Mouse (Mus musculus) CH12.LX (cell line): ENCODE results near the gene Trim46. TPM values are rescaled to one million over a fixed set of nuclear protein-coding genes. Genes with fewer than 3 reads are reported as not detected.
A peak's percentile ranks its signal among the peaks of the same experiment; 100 is the strongest.
"Not testable (repeated sequence)": the region's sequence is repeated elsewhere in the genome, so short reads cannot be mapped to it uniquely, and the experiment has no call there.

Experiments
- DNase-seq: peaks from one replicate; pipeline ENCODE4 v3.0.0-alpha.2; 2013; ENCODE audit errors: extremely low read depth
- H3K27ac ChIP-seq: 2 replicates; pipeline ENCODE4 v1.5.1; 2012; ENCODE audit warnings: low read depth, mild to moderate bottlenecking, control low read depth, moderate library complexity; ENCODE audit not compliant: insufficient read depth
- H3K27me3 ChIP-seq: replicated peaks from 2 replicates; pipeline ENCODE3; 2012; ENCODE audit warnings: inconsistent platforms
- H3K36me3 ChIP-seq, 2 experiments: replicated peaks in 1 of 2; 2 replicates each; pipeline versions ENCODE3 to v1.6.1; 2012; ENCODE audit warnings: inconsistent platforms in 1 of 2, low read length in 1 of 2, mild to moderate bottlenecking in 1 of 2, mixed read lengths in 1 of 2, moderate library complexity in 1 of 2; ENCODE audit not compliant: control insufficient read depth in 1 of 2, insufficient read depth in 1 of 2
- H3K4me1 ChIP-seq, 2 experiments: 2 replicates each; pipeline ENCODE4 v1.6.1; 2012; ENCODE audit warnings: inconsistent platforms in 1 of 2, moderate library complexity in 1 of 2; ENCODE audit not compliant: insufficient read depth in 2 of 2, control insufficient read depth in 1 of 2
- H3K4me2 ChIP-seq: 2 replicates; pipeline ENCODE4 v1.6.1; 2012; ENCODE audit warnings: low read depth, mild to moderate bottlenecking, control low read depth; ENCODE audit not compliant: poor library complexity, insufficient read depth, severe bottlenecking
- H3K4me3 ChIP-seq, 3 experiments: fragments of 150-350 bp in 1 of 3; sonication (generic) in 1 of 3; replicated peaks in 1 of 3; 2 replicates each; pipeline versions ENCODE3 to v1.5.1; 2011 to 2012; ENCODE audit warnings: low read depth in 2 of 3, low read length in 2 of 3, mild to moderate bottlenecking in 2 of 3, moderate library complexity in 2 of 3, control low read depth in 1 of 3, improper control_type of control experiment in 1 of 3, inconsistent platforms in 1 of 3, mixed read lengths in 1 of 3; ENCODE audit not compliant: poor library complexity in 1 of 3
- H3K79me2 ChIP-seq: replicated peaks from 2 replicates; pipeline ENCODE4 v1.6.1; 2012; ENCODE audit warnings: mild to moderate bottlenecking, moderate library complexity; ENCODE audit not compliant: control insufficient read depth, poor library complexity, insufficient read depth, severe bottlenecking; ENCODE audit errors: extremely low read depth
- H3K9ac ChIP-seq: 2 replicates; pipeline ENCODE4 v1.6.1; 2012; ENCODE audit warnings: low read depth, mild to moderate bottlenecking, control low read depth, moderate library complexity; ENCODE audit not compliant: insufficient read depth
- H3K9me3 ChIP-seq: replicated peaks from 2 replicates; pipeline ENCODE3; 2012; ENCODE audit warnings: low read length, inconsistent platforms, mixed read lengths
- BHLHE40 ChIP-seq: IDR thresholded peaks from 2 replicates; pipeline ENCODE4 v1.6.1; 2011; ENCODE audit warnings: mild to moderate bottlenecking, low read depth, low read length, improper control_type of control experiment
- CHD2 ChIP-seq: IDR thresholded peaks from 2 replicates; pipeline ENCODE4 v1.6.1; 2011; ENCODE audit warnings: low read length, improper control_type of control experiment
- ELF1 ChIP-seq: IDR thresholded peaks from 2 replicates; pipeline ENCODE4 v1.6.1; 2014; ENCODE audit warnings: low read depth, mild to moderate bottlenecking, inconsistent platforms, low read length, improper control_type of control experiment
- HCFC1 ChIP-seq: IDR thresholded peaks from 2 replicates; pipeline ENCODE4 v1.6.1; 2012; ENCODE audit warnings: low read depth, mild to moderate bottlenecking, inconsistent platforms, low read length, improper control_type of control experiment
- IRF4 ChIP-seq: IDR thresholded peaks from 2 replicates; pipeline ENCODE4 v1.6.1; 2014; ENCODE audit warnings: low read depth, mild to moderate bottlenecking, inconsistent platforms, low read length, improper control_type of control experiment
- KAT2A ChIP-seq: IDR thresholded peaks from 2 replicates; pipeline ENCODE4 v1.6.1; 2012; ENCODE audit warnings: low read length, improper control_type of control experiment, inconsistent platforms; ENCODE audit not compliant: insufficient replicate concordance
- MAFK ChIP-seq: IDR thresholded peaks from 2 replicates; pipeline ENCODE4 v1.6.1; 2011; ENCODE audit warnings: low read length, improper control_type of control experiment; ENCODE audit not compliant: insufficient replicate concordance
- MEF2A ChIP-seq: IDR thresholded peaks from 2 replicates; pipeline ENCODE4 v1.6.1; 2014; ENCODE audit warnings: low read depth, mild to moderate bottlenecking, inconsistent platforms, low read length, improper control_type of control experiment, borderline replicate concordance
- MXI1 ChIP-seq: IDR thresholded peaks from 2 replicates; pipeline ENCODE4 v1.6.1; 2011; ENCODE audit warnings: mild to moderate bottlenecking, low read depth, low read length, improper control_type of control experiment
- NELFE ChIP-seq: IDR thresholded peaks from 2 replicates; pipeline ENCODE4 v1.6.1; 2011; ENCODE audit warnings: low read depth, low read length, improper control_type of control experiment
- POLR2A ChIP-seq: IDR thresholded peaks from 2 replicates; pipeline ENCODE4 v1.6.1; 2011; ENCODE audit warnings: low read depth, mild to moderate bottlenecking, improper control_type of control experiment, low read length
- POLR2AphosphoS2 ChIP-seq: IDR thresholded peaks from 2 replicates; pipeline ENCODE4 v1.6.1; 2011; ENCODE audit warnings: low read depth, low read length, improper control_type of control experiment
- RAD21 ChIP-seq: IDR thresholded peaks from 2 replicates; pipeline ENCODE4 v1.6.1; 2011; ENCODE audit warnings: low read depth, mild to moderate bottlenecking, low read length, improper control_type of control experiment, moderate library complexity
- SIN3A ChIP-seq: IDR thresholded peaks from 2 replicates; pipeline ENCODE4 v1.6.1; 2012; ENCODE audit warnings: low read length, improper control_type of control experiment, inconsistent platforms
- SMC3 ChIP-seq: IDR thresholded peaks from 2 replicates; pipeline ENCODE4 v1.6.1; 2011; ENCODE audit warnings: low read depth, low read length, improper control_type of control experiment
- TCF12 ChIP-seq: IDR thresholded peaks from 2 replicates; pipeline ENCODE4 v1.6.1; 2014; ENCODE audit warnings: low read depth, mild to moderate bottlenecking, inconsistent platforms, low read length, improper control_type of control experiment
- ZC3H11A ChIP-seq: IDR thresholded peaks from 2 replicates; pipeline ENCODE4 v1.6.1; 2012; ENCODE audit warnings: low read depth, mild to moderate bottlenecking, inconsistent platforms, low read length, improper control_type of control experiment
- ZMIZ1 ChIP-seq: IDR thresholded peaks from 2 replicates; pipeline ENCODE4 v1.6.1; 2012; ENCODE audit warnings: low read depth, mild to moderate bottlenecking, inconsistent platforms, low read length, improper control_type of control experiment
- ZNF384 ChIP-seq: IDR thresholded peaks from 2 replicates; pipeline ENCODE4 v1.6.1; 2012; ENCODE audit warnings: low read depth, low read length, improper control_type of control experiment, inconsistent platforms
- dilution Hi-C: fragments of 300-500 bp; cut with MboI; formaldehyde crosslinking; loops from 2 replicates; pipeline ENCODE4 v1.14.3; 2020; ENCODE audit warnings: low sequenced_read_pairs; ENCODE audit not compliant: extremely low pct_unique_long_range_greater_than_20kb, extremely low pct_ligation_motif_present
- in situ Hi-C: fragments of 300-500 bp; cut with MboI; formaldehyde crosslinking; loops from 3 replicates; pipeline ENCODE4 v1.14.3; 2019; ENCODE audit warnings: low sequenced_read_pairs, low pct_ligation_motif_present, low pct_unique_long_range_greater_than_20kb, mixed read lengths
- polyA plus RNA-seq: library from polyadenylated mRNA; unstranded; fragments of >175 nt; gene quantifications from 2 replicates; pipeline ENCODE4 v1.2.1, GENCODE M21; 2012; ENCODE audit warnings: low read depth; ENCODE audit not compliant: insufficient read length
- total RNA-seq, 2 experiments: library from RNA; depleted of rRNA; stranded (reverse); fragments of 300-350 nt in 1 of 2; fragments of >200 nt in 1 of 2; gene quantifications; 2 replicates each; pipeline ENCODE4 v1.2.3; 2012 to 2014

Trim46 gene
- total and polyA plus RNA-seq, 3 experiments, result 0.36 to 1.9 (median 1.4) TPM

- in situ Hi-C loops, result no loop called here
- no peaks in the 10 kb centered on the region for H3K27me3 ChIP-seq
These were observed 27.8 kb downstream of the Trim46 start for GRCm38 (mm10) chr3:89218271-89218670.

DNA sequence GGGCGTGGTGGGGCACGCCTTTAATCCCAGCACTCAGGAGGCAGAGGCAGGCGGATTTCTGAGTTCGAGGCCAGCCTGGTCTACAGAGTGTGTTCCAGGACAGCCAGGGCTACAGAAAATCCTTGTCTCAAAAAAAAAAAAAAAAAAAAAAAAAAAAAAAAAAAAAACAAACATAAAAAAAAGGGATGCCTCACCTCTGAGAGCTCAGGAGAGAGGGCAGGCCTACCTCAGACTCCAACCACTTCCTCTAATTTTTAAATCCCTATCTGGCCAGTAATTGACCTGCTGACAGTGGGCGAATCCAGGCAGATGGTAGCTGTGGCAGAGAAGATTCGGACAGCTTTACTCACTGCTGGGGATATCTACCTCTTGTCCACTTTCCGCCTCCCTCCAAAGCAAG, 29.7 kb downstream of the Trim46 start:
- DNase-seq, in situ Hi-C loops, H3K4me2 ChIP-seq, H3K9ac ChIP-seq, dilution Hi-C loops, H3K9me3 ChIP-seq, H3K4me3 ChIP-seq, H3K27ac ChIP-seq, H3K27me3 ChIP-seq: not testable (repeated sequence)
- TF ChIP-seq ZNF384, result peak; percentile 22; the same call in 1 of the 2 replicates
- H3K4me1 ChIP-seq, result peaks cover 5 to 33% of the 10 kb centered on the region in 2 experiments; a peak in 3 of 4 replicates
- peaks cover 2 to 23% of the 10 kb centered on the region in 2 experiments for H3K36me3 ChIP-seq
- H3K79me2 ChIP-seq, result peaks cover 14% of the 10 kb centered on the region

More at GRCm38 (mm10) chr3:89218271-89218670, 27.8 kb downstream of the Trim46 start:
- no peak overlapping the region for H3K9ac ChIP-seq
- H3K27ac ChIP-seq, result no peak overlapping the region
- H3K4me3 ChIP-seq, result no peak overlapping the region
- DNase-seq, result no peak
- H3K79me2 ChIP-seq, result peaks cover 3% of the 10 kb centered on the region; the same call in 1 of the 2 replicates
- TF ChIP-seq SMC3 (no peak), ZC3H11A (no peak), POLR2A (no peak), MAFK (no peak), IRF4 (no peak), ELF1 (no peak), ZMIZ1 (no peak), TCF12 (no peak), HCFC1 (no peak), SIN3A (no peak), MXI1 (no peak), POLR2AphosphoS2 (no peak), RAD21 (no peak), CHD2 (no peak), NELFE (no peak), BHLHE40 (no peak), KAT2A (no peak), MEF2A (no peak)
- TF ChIP-seq, all 38 proteins: peak for 0
- dilution Hi-C loops, result no loop called here
- H3K4me2 ChIP-seq, result no peak overlapping the region
- H3K4me1 ChIP-seq, result peaks cover 0 to 17% of the 10 kb centered on the region in 2 experiments; a peak in 3 of 4 replicates
- no peaks in the 10 kb centered on the region for H3K9me3 ChIP-seq
- H3K36me3 ChIP-seq, result peaks cover 0 to 15% of the 10 kb centered on the region in 2 experiments
